Mouse (Mus musculus) thymus, postnatal 10 days (tissue): ENCODE measurements around the gene Calhm3.

ENCODE experiments used
- DNase-seq, 2 experiments: peaks; one replicate each; pipeline ENCODE4 v3.0.0; 2021; ENCODE audit warnings: low spot score in 2 of 2

The Calhm3 gene

GRCm38 (mm10) chr19:47121054-47121453 lies 36.5 kb downstream of the Calhm3 start:
- DNase-seq = peak in 1 of 2 experiments; percentile 38

DNA sequence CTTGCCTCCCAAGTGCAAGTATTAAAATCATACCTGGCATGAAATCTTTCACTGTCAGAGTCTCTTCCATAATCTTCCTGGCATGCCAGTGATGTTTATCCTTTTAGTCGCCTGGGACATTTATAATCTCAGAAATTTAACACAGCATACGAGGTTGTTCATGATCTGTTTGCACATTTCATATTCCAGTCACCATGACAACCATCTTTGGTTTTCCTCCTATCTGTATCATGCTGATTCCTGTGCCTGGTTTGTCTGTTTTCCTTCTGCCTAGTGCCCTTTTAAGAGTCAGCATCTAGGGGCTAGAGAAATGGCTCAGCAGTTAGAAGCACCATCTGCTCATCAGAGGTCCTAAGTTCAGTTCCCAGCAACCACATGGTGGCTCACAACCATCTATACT lies 38.9 kb downstream of the Calhm3 start:
- DNase-seq = no peak

DNA sequence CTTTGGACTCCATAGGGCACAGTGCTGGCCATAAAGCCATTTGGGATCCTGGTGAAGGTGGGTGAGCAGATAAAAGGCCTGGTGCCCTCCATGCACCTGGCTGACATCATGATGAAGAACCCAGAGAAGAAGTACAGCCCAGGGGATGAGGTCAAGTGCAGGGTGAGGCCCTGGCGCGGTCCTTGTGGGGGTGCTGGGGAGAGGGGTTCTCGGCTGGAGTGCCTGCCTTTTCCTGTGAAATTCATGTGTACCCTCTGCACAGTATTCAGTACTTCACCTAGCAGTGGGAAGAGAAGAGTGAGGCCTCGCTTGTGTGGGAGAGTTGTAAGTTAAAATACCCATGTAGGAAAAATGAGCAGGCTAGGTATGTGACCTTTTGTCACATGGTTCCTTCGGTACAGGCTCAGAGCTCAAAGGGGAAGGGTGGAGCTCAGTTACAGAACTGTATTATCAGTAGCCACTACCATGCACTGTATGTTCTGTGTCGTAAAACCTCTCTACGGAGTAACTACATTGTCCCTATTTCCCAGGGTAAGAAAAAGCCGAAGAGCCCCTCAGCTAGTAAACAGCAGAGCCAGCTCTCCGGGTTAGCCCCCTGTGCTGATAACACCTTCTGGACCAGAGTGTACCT lies 52.8 kb downstream of the Calhm3 start:
- no peak for DNase-seq
